24 mouse cellular contexts compared by ENCODE assay signal in the genomic region with DNA sequence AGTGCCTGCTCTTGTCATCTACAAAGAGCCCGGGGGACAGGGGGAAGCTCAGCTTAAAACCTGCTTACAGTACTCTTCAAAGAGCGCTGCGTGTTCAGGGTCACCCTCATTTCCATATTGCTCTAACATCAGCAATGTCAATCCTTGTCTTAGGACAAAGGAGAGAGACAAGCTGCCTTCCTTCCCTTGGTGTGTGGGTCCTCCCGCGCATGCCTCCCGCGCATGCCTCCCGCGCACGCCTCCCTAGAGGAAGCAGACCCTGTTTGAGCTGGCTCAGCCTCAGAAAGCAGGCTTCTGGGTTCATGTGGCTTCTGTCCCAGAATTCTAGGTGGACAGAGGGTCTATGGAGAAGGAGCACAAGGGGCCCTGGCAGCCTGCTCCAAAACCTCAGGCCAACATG.
DNase-seq lines count a peak whose midpoint lies in the region; ATAC-seq lines count a peak whose summit lies in the region.
"Had no signal": no experiment of that assay in that cellular context is flagged by ENCODE, and none has a peak within 500 bp of the region (broad histone marks: within the 10 kb centered on the region; RNA-seq: fewer than 3 reads in every experiment).

No protein-coding gene starts in this region.

- H3K36me3 ChIP-seq in embryonic facial prominence, embryonic 14.5 days (ENCODE audit: control insufficient read depth, insufficient read depth, low read length), result no peaks in the 10 kb centered on the region
- no peaks in the 10 kb centered on the region for H3K36me3 ChIP-seq in embryonic facial prominence, embryonic 10.5 days (replicated peaks)
- H3K36me3 ChIP-seq in kidney, embryonic 15.5 days, result no peaks in the 10 kb centered on the region
- H3K36me3 ChIP-seq in neural tube, embryonic 11.5 days (ENCODE audit: control insufficient read depth, insufficient read depth, low read length), result no peaks in the 10 kb centered on the region
- H3K36me3 ChIP-seq in liver, embryonic 12.5 days, result no peaks in the 10 kb centered on the region
- H3K36me3 ChIP-seq: embryonic facial prominence, embryonic 13.5 days; limb, embryonic 12.5 days; liver, embryonic 13.5 days had no signal

- H3K9ac ChIP-seq in embryonic facial prominence, embryonic 14.5 days (ENCODE audit: low read depth, low read length), result no peak overlapping the region
- no peak overlapping the region for H3K9ac ChIP-seq in kidney, embryonic 15.5 days
- no peak overlapping the region for H3K9ac ChIP-seq in neural tube, embryonic 11.5 days (ENCODE audit: low read length)
- H3K9ac ChIP-seq in liver, embryonic 12.5 days, result no peak overlapping the region
- H3K9ac ChIP-seq: embryonic facial prominence, embryonic 13.5 days; heart, embryonic 13.5 days; limb, embryonic 12.5 days; liver, embryonic 13.5 days; lung, embryonic 14.5 days had no signal

- H3K9me3 ChIP-seq in embryonic facial prominence, embryonic 14.5 days (ENCODE audit: control insufficient read depth, low read length), result no peaks in the 10 kb centered on the region
- H3K9me3 ChIP-seq in embryonic facial prominence, embryonic 10.5 days, result no peaks in the 10 kb centered on the region
- H3K9me3 ChIP-seq in kidney, embryonic 15.5 days (replicated peaks), result no peaks in the 10 kb centered on the region
- no peaks in the 10 kb centered on the region for H3K9me3 ChIP-seq in neural tube, embryonic 11.5 days (ENCODE audit: control insufficient read depth, low read length)
- no peaks in the 10 kb centered on the region for H3K9me3 ChIP-seq in liver, embryonic 12.5 days (replicated peaks)
- H3K9me3 ChIP-seq: embryonic facial prominence, embryonic 13.5 days; heart, embryonic 13.5 days; limb, embryonic 12.5 days; liver, embryonic 13.5 days had no signal

- 84% methylated on average over 10 of the region's 10 CpGs for WGBS in embryonic facial prominence, embryonic 14.5 days
- 87% methylated on average over 10 of the region's 10 CpGs for WGBS in embryonic facial prominence, embryonic 10.5 days
- WGBS in kidney, embryonic 15.5 days, result 56% methylated on average over 10 of the region's 10 CpGs
- WGBS in neural tube, embryonic 11.5 days, result 79% methylated on average over 10 of the region's 10 CpGs
- 84% methylated on average over 10 of the region's 10 CpGs for WGBS in liver, embryonic 12.5 days (ENCODE audit: insufficient replicate concordance)

- no peak for DNase-seq in embryonic facial prominence, embryonic 14.5 days (ENCODE audit: low spot score)
- DNase-seq in embryonic facial prominence, embryonic 10.5 days (ENCODE audit: low spot score), result no peak
- no peak for DNase-seq in kidney, adult 11 months
- DNase-seq in neural tube, embryonic 11.5 days (ENCODE audit: low spot score), result no peak
- DNase-seq in neural tube, embryonic 10.5 days (ENCODE audit: extremely low spot score, low spot score), result no peak
- no peak for DNase-seq in layer of hippocampus, adult 9-11 months
- DNase-seq: adrenal gland, postnatal 10 days; cerebellum, adult 9-11 months; gastrocnemius, postnatal 10 days; heart, adult 11 months; kidney, adult 8-10 months; liver, embryonic 13.5 days; lung, embryonic 14.5 days; lung, postnatal 36 days; thymus, postnatal 36 days had no signal

- H3K27ac ChIP-seq in embryonic facial prominence, embryonic 14.5 days (replicated peaks; ENCODE audit: low read depth, low read length), result 0 out of 2 replicates have a peak overlapping the region, but pooled peaks have one; percentile 8
- no peak overlapping the region for H3K27ac ChIP-seq in embryonic facial prominence, embryonic 10.5 days (replicated peaks)
- peak overlapping the region; percentile 7; the same call in 1 of the 2 replicates for H3K27ac ChIP-seq in kidney, embryonic 15.5 days
- H3K27ac ChIP-seq in neural tube, embryonic 11.5 days (ENCODE audit: low read depth, low read length), result 0 out of 2 replicates have a peak overlapping the region, but pooled peaks have one; percentile 27
- no peak overlapping the region for H3K27ac ChIP-seq in liver, embryonic 12.5 days
- H3K27ac ChIP-seq: embryonic facial prominence, embryonic 13.5 days; heart, embryonic 13.5 days; left cerebral cortex, adult 2 months; limb, embryonic 12.5 days; liver, embryonic 13.5 days had no signal

- no peaks in the 10 kb centered on the region for H3K4me1 ChIP-seq in embryonic facial prominence, embryonic 14.5 days (ENCODE audit: control insufficient read depth, insufficient read depth, low read length)
- H3K4me1 ChIP-seq in embryonic facial prominence, embryonic 10.5 days, result no peaks in the 10 kb centered on the region
- peaks cover 22% of the 10 kb centered on the region for H3K4me1 ChIP-seq in kidney, embryonic 15.5 days
- H3K4me1 ChIP-seq in neural tube, embryonic 11.5 days (ENCODE audit: control insufficient read depth, insufficient read depth, low read length), result no peaks in the 10 kb centered on the region
- H3K4me1 ChIP-seq in liver, embryonic 12.5 days, result no peaks in the 10 kb centered on the region
- H3K4me1 ChIP-seq: embryonic facial prominence, embryonic 13.5 days; heart, embryonic 13.5 days; limb, embryonic 12.5 days; liver, embryonic 13.5 days had no signal

- H3K27me3 ChIP-seq in embryonic facial prominence, embryonic 14.5 days (replicated peaks; ENCODE audit: control insufficient read depth, insufficient read depth, low read length), result no peaks in the 10 kb centered on the region
- H3K27me3 ChIP-seq in embryonic facial prominence, embryonic 10.5 days (replicated peaks; ENCODE audit: low read depth, poor library complexity, severe bottlenecking), result no peaks in the 10 kb centered on the region
- H3K27me3 ChIP-seq in kidney, embryonic 15.5 days, result no peaks in the 10 kb centered on the region
- no peaks in the 10 kb centered on the region for H3K27me3 ChIP-seq in neural tube, embryonic 11.5 days (ENCODE audit: control insufficient read depth, insufficient read depth, low read length)
- no peaks in the 10 kb centered on the region for H3K27me3 ChIP-seq in liver, embryonic 12.5 days (replicated peaks)
- H3K27me3 ChIP-seq: embryonic facial prominence, embryonic 13.5 days; heart, embryonic 13.5 days; limb, embryonic 12.5 days; liver, embryonic 13.5 days; Patski had no signal

- no peak for ATAC-seq in embryonic facial prominence, embryonic 14.5 days (ENCODE audit: low read depth)
- no peak for ATAC-seq in kidney, embryonic 15.5 days (replicated peaks; ENCODE audit: low FRiP score)
- ATAC-seq in neural tube, embryonic 11.5 days (ENCODE audit: insufficient read depth, low FRiP score, low TSS enrichment), result no peak
- no peak for ATAC-seq in liver, embryonic 12.5 days
- ATAC-seq: activated CD4-positive, CD25-positive, alpha-beta regulatory T cell, adult 4 months; inflammation-experienced regulatory T-cells, adult 6 months; Patski had no signal

- no peak overlapping the region for H3K4me3 ChIP-seq in embryonic facial prominence, embryonic 14.5 days (ENCODE audit: low read depth, low read length)
- H3K4me3 ChIP-seq in embryonic facial prominence, embryonic 10.5 days, result no peak overlapping the region
- no peak overlapping the region for H3K4me3 ChIP-seq in kidney, embryonic 15.5 days (replicated peaks)
- H3K4me3 ChIP-seq in neural tube, embryonic 11.5 days (ENCODE audit: low read depth, low read length), result no peak overlapping the region
- no peak overlapping the region for H3K4me3 ChIP-seq in liver, embryonic 12.5 days
- H3K4me3 ChIP-seq: embryonic facial prominence, embryonic 13.5 days; heart, embryonic 13.5 days; left cerebral cortex, adult 2 months; limb, embryonic 12.5 days; liver, embryonic 13.5 days had no signal

- no peak overlapping the region for H3K4me2 ChIP-seq in embryonic facial prominence, embryonic 14.5 days (ENCODE audit: low read depth, low read length)
- H3K4me2 ChIP-seq in kidney, embryonic 15.5 days, result no peak overlapping the region
- H3K4me2 ChIP-seq in neural tube, embryonic 11.5 days (ENCODE audit: low read depth), result no peak overlapping the region
- H3K4me2 ChIP-seq in liver, embryonic 12.5 days, result no peak overlapping the region
- H3K4me2 ChIP-seq: embryonic facial prominence, embryonic 13.5 days; heart, embryonic 13.5 days; limb, embryonic 12.5 days; liver, embryonic 13.5 days; lung, embryonic 14.5 days had no signal

Comparison
In these comparisons a context has a peak if more than half of its experiments do, and no peak if none do; other contexts are left out.
1. H3K27ac ChIP-seq: peak in embryonic facial prominence, embryonic 14.5 days (single experiment), kidney, embryonic 15.5 days (single experiment) and neural tube, embryonic 11.5 days (single experiment); none in embryonic facial prominence, embryonic 10.5 days (single experiment) and liver, embryonic 12.5 days (single experiment).